In genomic region chr3:108940001-108940633, GRCm38 (mm10) we compare ENCODE assay signal across 9 mouse cellular contexts. TPM values are rescaled to one million over a fixed set of nuclear protein-coding genes. Genes with fewer than 3 reads are reported as not detected.
DNase-seq lines count a peak whose midpoint lies in the region; ATAC-seq and TF ChIP-seq lines count a peak whose summit lies in the region.
"Had no signal": no experiment of that assay in that cellular context is flagged by ENCODE, and none has a peak within 500 bp of the region (broad histone marks: within the 10 kb centered on the region; RNA-seq: fewer than 3 reads in every experiment).

Gm9857 (minus strand) TSS chr3:108940445.

- peak; percentile 28 to 52 for DNase-seq in cerebellum, postnatal 25 days
- DNase-seq in cerebellum, adult 11 months, result no peak
- peak; percentile 18 for DNase-seq in forebrain, embryonic 14.5 days (ENCODE audit: low spot score)
- DNase-seq in retina, embryonic 14.5 days (ENCODE audit: low spot score), result peak; percentile 25
- no peak for DNase-seq in ovary, postnatal 10 days (ENCODE audit: low spot score)
- no peak for DNase-seq in frontal cortex, postnatal 10 days (ENCODE audit: low spot score in 2 of 2)

- H3K9me3 ChIP-seq in E14TG2a.4 (ENCODE audit: low read length), result peaks cover 25% of the 10 kb centered on the region
- H3K9me3 ChIP-seq in forebrain, embryonic 14.5 days (replicated peaks; ENCODE audit: control insufficient read depth, low read length), result no peaks in the 10 kb centered on the region
- no peaks in the 10 kb centered on the region for H3K9me3 ChIP-seq in limb, embryonic 15.5 days

- H3K4me2 ChIP-seq in forebrain, embryonic 14.5 days (ENCODE audit: low read length), result peak within 1 kb of the TSS; percentile 48
- peak within 1 kb of the TSS; percentile 55 for H3K4me2 ChIP-seq in limb, embryonic 15.5 days

- H3K9ac ChIP-seq in forebrain, embryonic 14.5 days (ENCODE audit: low read length), result peak within 1 kb of the TSS; percentile 37; the same call in 1 of the 2 replicates
- H3K9ac ChIP-seq in limb, embryonic 15.5 days, result no peak within 1 kb of the TSS

- H3K27ac ChIP-seq in forebrain, embryonic 14.5 days (ENCODE audit: low read depth, low read length), result no peak within 1 kb of the TSS
- H3K27ac ChIP-seq in limb, embryonic 15.5 days, result no peak within 1 kb of the TSS

- 65% methylated on average over 45 of the region's 59 CpGs for WGBS in forebrain, embryonic 14.5 days
- 52% methylated on average over 58 of the region's 59 CpGs for WGBS in limb, embryonic 15.5 days

- no peak for TF ChIP-seq CTCF in E14TG2a.4 (conservative IDR thresholded peaks at IDR 0.05; ENCODE audit: low read length)

- no peaks in the 10 kb centered on the region for H3K4me1 ChIP-seq in E14TG2a.4 (replicated peaks; ENCODE audit: low read depth, low read length)
- no peaks in the 10 kb centered on the region for H3K4me1 ChIP-seq in forebrain, embryonic 14.5 days (ENCODE audit: control insufficient read depth, insufficient read depth, low read length)
- H3K4me1 ChIP-seq in limb, embryonic 15.5 days, result peaks cover 4% of the 10 kb centered on the region; the same call in 1 of the 2 replicates

- H3K4me3 ChIP-seq in E14TG2a.4 (replicated peaks; ENCODE audit: low read length), result peak within 1 kb of the TSS; percentile 73
- peak within 1 kb of the TSS; percentile 30 for H3K4me3 ChIP-seq in forebrain, embryonic 14.5 days (ENCODE audit: low read depth, low read length)
- H3K4me3 ChIP-seq in limb, embryonic 15.5 days, result peak within 1 kb of the TSS; percentile 34

- H3K36me3 ChIP-seq in E14TG2a.4 (ENCODE audit: insufficient read depth, low read length), result no peaks in the 10 kb centered on the region
- no peaks in the 10 kb centered on the region for H3K36me3 ChIP-seq in forebrain, embryonic 14.5 days (ENCODE audit: control insufficient read depth, insufficient read depth, low read length)
- no peaks in the 10 kb centered on the region for H3K36me3 ChIP-seq in limb, embryonic 15.5 days

- peaks cover 38% of the 10 kb centered on the region for H3K27me3 ChIP-seq in E14TG2a.4 (ENCODE audit: insufficient read depth, low read length)
- no peaks in the 10 kb centered on the region for H3K27me3 ChIP-seq in forebrain, embryonic 14.5 days (replicated peaks; ENCODE audit: control insufficient read depth, insufficient read depth, low read length)
- H3K27me3 ChIP-seq in limb, embryonic 15.5 days, result no peaks in the 10 kb centered on the region
- H3K27me3 ChIP-seq: CH12.LX had no signal

- ATAC-seq in forebrain, embryonic 14.5 days, result peak; percentile 75
- peak; percentile 63; the same call in 1 of the 2 replicates for ATAC-seq in limb, embryonic 15.5 days (ENCODE audit: insufficient number of reproducible peaks, low FRiP score, low TSS enrichment, low read depth)

RNA-seq across cellular contexts. Expression of gene Gm9857, which starts in this region (rescaled TPM):
- polyA plus RNA-seq in forebrain, embryonic 14.5 days (2014; fragmentation: Nextera tagmentation; extraction: Ambion mirVana), result not detected in 2 replicates
- not detected in 2 replicates for polyA plus RNA-seq in limb, embryonic 15.5 days (2015; fragmentation: Nextera tagmentation; extraction: Ambion mirVana)

Comparison
In these comparisons a context has a peak if more than half of its experiments do, and no peak if none do; other contexts are left out.
1. DNase-seq: peak in cerebellum, postnatal 25 days (2 of 2) and retina, embryonic 14.5 days (single experiment); none in cerebellum, adult 11 months (single experiment), ovary, postnatal 10 days (single experiment) and frontal cortex, postnatal 10 days (0 of 2).
2. Peak in DNase-seq, ATAC-seq, H3K4me3 ChIP-seq, H3K9ac ChIP-seq and H3K4me2 ChIP-seq in forebrain, embryonic 14.5 days; RNA of the gene not detected or under 1 TPM.
3. Peak in ATAC-seq, H3K4me3 ChIP-seq and H3K4me2 ChIP-seq in limb, embryonic 15.5 days; RNA of the gene not detected or under 1 TPM.
4. Peak in every context shown above with its lines, with median percentiles within 50 percentile points of each other: H3K4me3 ChIP-seq.